Comparison of ENCODE assay signal across 8 mouse cellular contexts in genomic region chr15:86932345-86933075, GRCm38 (mm10).
DNase-seq lines count a peak whose midpoint lies in the region; ATAC-seq and TF ChIP-seq lines count a peak whose summit lies in the region.

No protein-coding gene starts in this region.

- H3K4me2 ChIP-seq in intestine, embryonic 14.5 days (ENCODE audit: low read length): no peak overlapping the region
- no peak overlapping the region for H3K4me2 ChIP-seq in intestine, postnatal 0 days (replicated peaks; ENCODE audit: low read depth)
- H3K4me2 ChIP-seq in stomach, postnatal 0 days (replicated peaks; ENCODE audit: low read depth): no peak overlapping the region

- H3K9ac ChIP-seq in intestine, embryonic 14.5 days (ENCODE audit: low read length): no peak overlapping the region
- H3K9ac ChIP-seq in intestine, postnatal 0 days (ENCODE audit: low read depth, low read length): no peak overlapping the region
- H3K9ac ChIP-seq in stomach, postnatal 0 days (ENCODE audit: low read length): no peak overlapping the region

- no peak for ATAC-seq in intestine, embryonic 14.5 days (replicated peaks; ENCODE audit: low FRiP score, low TSS enrichment, low read depth)
- ATAC-seq in intestine, postnatal 0 days: no peak
- no peak for ATAC-seq in stomach, postnatal 0 days (ENCODE audit: low FRiP score, low TSS enrichment)

- H3K4me1 ChIP-seq in intestine, embryonic 14.5 days (replicated peaks; ENCODE audit: control insufficient read depth, insufficient read depth, low read length): no peaks in the 10 kb centered on the region
- H3K4me1 ChIP-seq in intestine, postnatal 0 days (replicated peaks; ENCODE audit: control insufficient read depth, insufficient read depth, low read length): no peaks in the 10 kb centered on the region
- H3K4me1 ChIP-seq in stomach, postnatal 0 days (replicated peaks; ENCODE audit: control insufficient read depth, insufficient read depth): no peaks in the 10 kb centered on the region

- no peak overlapping the region for H3K4me3 ChIP-seq in intestine, embryonic 14.5 days (ENCODE audit: low read depth, low read length)
- no peak overlapping the region for H3K4me3 ChIP-seq in intestine, postnatal 0 days (ENCODE audit: low read depth, low read length)
- H3K4me3 ChIP-seq in stomach, postnatal 0 days (ENCODE audit: low read depth, low read length): no peak overlapping the region

- TF ChIP-seq CTCF in intestine, postnatal 0 days (IDR thresholded peaks at IDR 0.05; ENCODE audit: low read depth): no peak
- no peak for TF ChIP-seq CTCF in stomach, postnatal 0 days (IDR thresholded peaks at IDR 0.05; ENCODE audit: low read depth)

- H3K27ac ChIP-seq in intestine, embryonic 14.5 days (ENCODE audit: low read depth): no peak overlapping the region
- no peak overlapping the region for H3K27ac ChIP-seq in intestine, postnatal 0 days (ENCODE audit: low read depth, low read length)
- no peak overlapping the region for H3K27ac ChIP-seq in stomach, postnatal 0 days (replicated peaks)

- 61% methylated on average over 15 of the region's 15 CpGs for WGBS in intestine, embryonic 14.5 days
- WGBS in intestine, postnatal 0 days: 51% methylated on average over 15 of the region's 15 CpGs
- WGBS in stomach, postnatal 0 days: 56% methylated on average over 15 of the region's 15 CpGs

- no peak for TF ChIP-seq EP300 in stomach, postnatal 0 days (optimal IDR thresholded peaks at IDR 0.05)

- no peaks in the 10 kb centered on the region for H3K36me3 ChIP-seq in intestine, embryonic 14.5 days (ENCODE audit: control insufficient read depth, insufficient read depth, low read length)
- H3K36me3 ChIP-seq in intestine, postnatal 0 days (ENCODE audit: control insufficient read depth, insufficient read depth): no peaks in the 10 kb centered on the region
- H3K36me3 ChIP-seq in stomach, postnatal 0 days (ENCODE audit: control insufficient read depth, insufficient read depth, low read length): no peaks in the 10 kb centered on the region

- H3K27me3 ChIP-seq in intestine, embryonic 14.5 days (replicated peaks; ENCODE audit: control insufficient read depth, insufficient read depth, low read length): no peaks in the 10 kb centered on the region
- H3K27me3 ChIP-seq in intestine, postnatal 0 days (replicated peaks; ENCODE audit: control insufficient read depth, insufficient read depth, low read length): no peaks in the 10 kb centered on the region
- no peaks in the 10 kb centered on the region for H3K27me3 ChIP-seq in stomach, postnatal 0 days (ENCODE audit: control insufficient read depth, insufficient read depth, low read length)

- peak; percentile 87 for DNase-seq in intestine, embryonic 14.5 days (ENCODE audit: low spot score)
- DNase-seq in testis, postnatal 10 days (ENCODE audit: low spot score): peak; percentile 62
- DNase-seq in testis, postnatal 14 days (ENCODE audit: low spot score): no peak
- DNase-seq in embryo, embryonic 9.5 days (ENCODE audit: extremely low spot score): peak; percentile 60
- DNase-seq in stomach, postnatal 0 days (ENCODE audit: low spot score): peak; percentile 45
- DNase-seq in frontal cortex, postnatal 36 days (ENCODE audit: low spot score in 2 of 2): no peak
- no peak for DNase-seq in cerebellum, adult 18-20 months

- H3K9me3 ChIP-seq in intestine, embryonic 14.5 days (ENCODE audit: control insufficient read depth, low read length): no peaks in the 10 kb centered on the region
- no peaks in the 10 kb centered on the region for H3K9me3 ChIP-seq in intestine, postnatal 0 days (ENCODE audit: control insufficient read depth)
- H3K9me3 ChIP-seq in stomach, postnatal 0 days (ENCODE audit: control insufficient read depth, low read length): no peaks in the 10 kb centered on the region

Comparison
In these comparisons a context has a peak if more than half of its experiments do, and no peak if none do; other contexts are left out.
1. DNase-seq: peak in intestine, embryonic 14.5 days (single experiment), testis, postnatal 10 days (single experiment), embryo, embryonic 9.5 days (single experiment) and stomach, postnatal 0 days (single experiment); none in testis, postnatal 14 days (single experiment), frontal cortex, postnatal 36 days (0 of 2) and cerebellum, adult 18-20 months (0 of 2).